Mouse (Mus musculus) heart, postnatal 36 days (tissue): ENCODE results near the gene Isyna1. TPM values are rescaled to one million over a fixed set of nuclear protein-coding genes. Genes with fewer than 3 reads are reported as not detected.

ENCODE experiments used
- DNase-seq, 2 experiments: peaks; one replicate each; pipeline ENCODE4 v3.0.0; 2021 to 2022
- intact Hi-C: fragments of 180-260 bp; cut with DNase I; formaldehyde crosslinking; loops from one replicate; pipeline ENCODE4 v1.15.1; 2025
- total RNA-seq, 2 experiments: library from RNA; stranded (reverse); gene quantifications; 2 replicates each; pipeline ENCODE4 v1.2.3; 2021

The Isyna1 gene
- total RNA-seq, 2 experiments from 2014 or later, result 22.2 to 25.8 TPM

GRCm38 (mm10) chr8:70600473-70601270, 6.5 kb downstream of the Isyna1 start:
- intact Hi-C loops, result no loop called here
- DNase-seq, result peak; percentile 27 to 49

- intact Hi-C loops, result no loop called here
- peak; percentile 61 to 73 for DNase-seq
Measured at GRCm38 (mm10) chr8:70601271-70601649, 7.1 kb downstream of the Isyna1 start.

- no peak for DNase-seq
- intact Hi-C loops, result no loop called here
Measured at GRCm38 (mm10) chr8:70602139-70602811, 8.1 kb downstream of the Isyna1 start.

- no peak for DNase-seq
Measured at GRCm38 (mm10) chr8:70604558-70604957, 10.4 kb downstream of the Isyna1 start.

GRCm38 (mm10) chr8:70605871-70606779, 12.0 kb downstream of the Isyna1 start:
- no peak for DNase-seq
- intact Hi-C loops, result no loop called here

More at GRCm38 (mm10) chr8:70604558-70604957, 10.4 kb downstream of the Isyna1 start:
- intact Hi-C loops, result no loop called here

- DNase-seq, result no peak
- intact Hi-C loops, result no loop called here
Measured at GRCm38 (mm10) chr8:70606780-70607602, 12.8 kb downstream of the Isyna1 start.

GRCm38 (mm10) chr8:70607603-70607897, 13.4 kb downstream of the Isyna1 start:
- no peak for DNase-seq
- intact Hi-C loops, result no loop called here

- intact Hi-C loops, result no loop called here
- DNase-seq, result peak; percentile 61 to 75
Measured at GRCm38 (mm10) chr8:70607898-70608748, 13.9 kb downstream of the Isyna1 start.

GRCm38 (mm10) chr8:70608749-70609367, 14.7 kb downstream of the Isyna1 start, which contains the start of gene Ssbp4:
TSS of gene Ssbp4 (minus strand) at chr8:70608872.
- DNase-seq, result peak in 1 of 2 experiments; percentile 46
- intact Hi-C loops, result no loop called here

GRCm38 (mm10) chr8:70609368-70609848, 15.2 kb downstream of the Isyna1 start:
- intact Hi-C loops, result no loop called here
- DNase-seq, result peak in 1 of 2 experiments; percentile 86

GRCm38 (mm10) chr8:70609849-70610795, 15.9 kb downstream of the Isyna1 start:
- intact Hi-C loops, result loop anchor here (2.0 to 5.0 kb wide), 3 partner anchors 42 to 142 kb away; partner anchors contain the start of gene Rab3a
- DNase-seq, result peak; percentile 88

- intact Hi-C loops, result loop anchor here (1.0 to 5.0 kb wide), 4 partner anchors 41 to 141 kb away; partner anchors contain the start of genes Jund and Rab3a
Measured at GRCm38 (mm10) chr8:70610796-70611771, 16.9 kb downstream of the Isyna1 start.

GRCm38 (mm10) chr8:70611849-70612248, 17.7 kb downstream of the Isyna1 start:
- peak; percentile 94 to 96 for DNase-seq
- intact Hi-C loops, result loop anchor here (1.0 to 5.0 kb wide), 5 partner anchors 17 to 140 kb away; partner anchors contain the start of genes Jund and Rab3a

More at GRCm38 (mm10) chr8:70610796-70611771, 16.9 kb downstream of the Isyna1 start:
- DNase-seq, result peak; percentile 91 to 95

GRCm38 (mm10) chr8:70613763-70614162, 19.6 kb downstream of the Isyna1 start:
- no peak for DNase-seq
- intact Hi-C loops, result loop anchor here (2.0 to 5.0 kb wide), 3 partner anchors 15 to 139 kb away; partner anchors contain the start of gene Rab3a

GRCm38 (mm10) chr8:70614469-70614868, 20.3 kb downstream of the Isyna1 start:
- no peak for DNase-seq
- intact Hi-C loops, result loop anchor here (5.0 kb wide), 2 partner anchors 38 to 138 kb away; partner anchors contain the start of gene Rab3a

- DNase-seq, result no peak
- intact Hi-C loops, result no loop called here
Measured at GRCm38 (mm10) chr8:70615281-70615680, 21.1 kb downstream of the Isyna1 start.
